Mouse (Mus musculus) lung, adult 2 months (tissue): ENCODE measurements around the gene 4930404N11Rik. TPM values are rescaled to one million over a fixed set of nuclear protein-coding genes. Genes with fewer than 3 reads are reported as not detected.
A peak's percentile ranks its signal among the peaks of the same experiment; 100 is the strongest.

Experiments
- DNase-seq: peaks from one replicate; pipeline ENCODE4 v3.0.0; 2022
- H3K4me1 ChIP-seq: fragments of 200-500 bp; 2 replicates; pipeline ENCODE4 v1.6.1; 2011; ENCODE audit warnings: low read length; ENCODE audit not compliant: control insufficient read depth, insufficient read depth
- H3K4me3 ChIP-seq: fragments of 200-500 bp; replicated peaks from 2 replicates; pipeline ENCODE3; 2011; ENCODE audit warnings: low read depth, mild to moderate bottlenecking, control low read depth, low read length; ENCODE audit errors: extremely low read depth
- CTCF ChIP-seq: fragments of 200-500 bp; IDR thresholded peaks from 2 replicates; pipeline ENCODE4 v1.5.1; 2011; ENCODE audit warnings: mild to moderate bottlenecking, low read length, control low read depth; ENCODE audit not compliant: insufficient read depth
- POLR2A ChIP-seq: fragments of 200-500 bp; IDR thresholded peaks from 2 replicates; pipeline ENCODE4 v1.6.1; 2011; ENCODE audit warnings: low read depth, mild to moderate bottlenecking, control low read depth, low read length, borderline replicate concordance; ENCODE audit errors: extremely low read depth
- WGBS: fragments of 180-500 bp; shearing (Covaris S2); methylation state at CpG from one replicate; pipeline ENCODE4 v1.1.7; 2018; 5-methylcytosine and 5-hydroxymethylcytosine counted together
- polyA plus RNA-seq: library from polyadenylated mRNA; depleted of rRNA; stranded (reverse); fragments of >200 nt; gene quantifications from 2 replicates; pipeline ENCODE4 v1.2.3, GENCODE M21; 2012

Gene 4930404N11Rik
- polyA plus RNA-seq, 1 experiment: 21.9 TPM

DNA sequence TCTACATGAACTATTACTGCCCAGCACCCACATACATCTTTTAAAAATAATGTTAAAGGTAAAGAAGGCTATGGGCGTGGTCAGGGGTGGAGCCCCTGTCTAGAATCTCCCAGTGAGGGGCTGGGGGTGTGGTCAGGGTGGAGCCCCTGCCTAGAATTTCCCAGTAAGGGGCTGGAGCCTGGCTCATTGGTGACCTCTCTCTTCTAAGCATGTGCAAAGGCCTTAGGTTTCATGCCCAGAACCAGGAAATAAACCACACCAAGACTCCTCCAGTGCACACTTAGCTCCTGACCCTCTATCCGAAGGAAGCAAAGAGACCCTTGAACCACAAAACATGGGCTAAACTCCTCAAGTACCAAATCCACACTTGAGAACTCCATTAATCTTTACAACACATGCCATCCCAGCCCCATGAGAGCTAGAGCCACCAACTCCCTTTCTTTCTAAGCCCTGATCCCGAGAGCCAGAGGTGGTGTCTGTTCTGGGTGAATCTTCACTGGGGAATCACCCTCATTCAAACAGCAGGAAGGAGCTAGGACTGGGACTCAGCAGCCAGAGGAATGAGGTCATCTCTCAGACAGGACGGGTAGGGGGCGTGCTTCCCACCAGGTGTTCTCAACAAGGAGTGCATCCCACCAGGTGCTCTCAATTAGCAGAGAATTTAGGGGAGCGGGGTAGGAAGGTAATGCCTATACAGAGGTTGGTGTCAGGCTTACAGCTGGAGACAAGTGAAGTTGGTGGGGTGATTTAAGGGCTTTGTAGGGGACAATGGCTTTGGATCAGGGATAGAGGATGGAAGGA, 11.1 kb upstream of the 4930404N11Rik start:
- TF ChIP-seq CTCF (no peak), POLR2A (no peak)
- no peak overlapping the region for H3K4me3 ChIP-seq
- DNase-seq: no peak
- 35% methylated on average over 6 of the region's 6 CpGs for WGBS
- peaks cover 6% of the 10 kb centered on the region; the same call in 1 of the 2 replicates for H3K4me1 ChIP-seq

DNA sequence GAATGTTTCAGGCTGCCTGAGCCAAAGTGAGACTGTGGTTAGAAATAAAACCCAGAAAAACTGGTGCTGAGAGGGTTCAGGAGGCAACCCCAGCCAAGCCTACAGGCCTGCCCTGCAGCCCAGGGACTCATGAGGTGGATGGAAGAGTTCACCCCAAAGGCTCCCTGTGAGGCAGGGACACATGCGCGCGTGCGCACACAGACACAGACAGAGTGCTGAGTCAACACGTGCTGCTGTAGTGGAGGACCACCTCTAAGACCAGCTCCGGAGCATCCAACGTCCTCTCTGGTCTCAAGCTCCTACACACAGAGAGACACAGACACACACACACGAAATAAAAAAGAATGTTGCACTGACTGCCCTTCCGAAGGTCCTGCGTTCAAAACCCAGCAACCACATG, 9.7 kb upstream of the 4930404N11Rik start:
- Histone ChIP-seq H3K4me1 (peaks cover 6% of the 10 kb centered on the region; the same call in 1 of the 2 replicates), H3K4me3 (no peak overlapping the region)
- 89% methylated on average over 10 of the region's 10 CpGs for WGBS
- DNase-seq: no peak
- no peak for TF ChIP-seq POLR2A
- TF ChIP-seq CTCF: no peak

DNA sequence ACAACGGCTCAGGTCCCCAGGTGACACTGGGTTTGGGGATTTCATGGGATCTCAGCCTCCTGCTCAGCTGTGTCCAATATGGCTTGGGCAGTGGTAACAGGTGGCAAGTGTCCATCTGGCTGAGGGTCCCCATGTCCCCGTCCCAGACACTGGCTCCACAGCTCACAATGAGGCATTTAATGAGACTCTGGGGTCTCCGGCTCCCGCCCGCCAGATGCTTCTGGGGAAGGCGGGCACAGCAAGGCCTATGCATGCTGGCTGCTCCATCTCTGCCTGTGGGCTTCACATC, 1.5 kb upstream of the 4930404N11Rik start:
- H3K4me1 ChIP-seq: 0 out of 2 replicates have a peak, but pooled peaks cover 5% of the 10 kb centered on the region
- DNase-seq: no peak
- no peak overlapping the region for H3K4me3 ChIP-seq
- TF ChIP-seq POLR2A (no peak), CTCF (no peak)
- WGBS: 92% methylated on average over 6 of the region's 6 CpGs

DNA sequence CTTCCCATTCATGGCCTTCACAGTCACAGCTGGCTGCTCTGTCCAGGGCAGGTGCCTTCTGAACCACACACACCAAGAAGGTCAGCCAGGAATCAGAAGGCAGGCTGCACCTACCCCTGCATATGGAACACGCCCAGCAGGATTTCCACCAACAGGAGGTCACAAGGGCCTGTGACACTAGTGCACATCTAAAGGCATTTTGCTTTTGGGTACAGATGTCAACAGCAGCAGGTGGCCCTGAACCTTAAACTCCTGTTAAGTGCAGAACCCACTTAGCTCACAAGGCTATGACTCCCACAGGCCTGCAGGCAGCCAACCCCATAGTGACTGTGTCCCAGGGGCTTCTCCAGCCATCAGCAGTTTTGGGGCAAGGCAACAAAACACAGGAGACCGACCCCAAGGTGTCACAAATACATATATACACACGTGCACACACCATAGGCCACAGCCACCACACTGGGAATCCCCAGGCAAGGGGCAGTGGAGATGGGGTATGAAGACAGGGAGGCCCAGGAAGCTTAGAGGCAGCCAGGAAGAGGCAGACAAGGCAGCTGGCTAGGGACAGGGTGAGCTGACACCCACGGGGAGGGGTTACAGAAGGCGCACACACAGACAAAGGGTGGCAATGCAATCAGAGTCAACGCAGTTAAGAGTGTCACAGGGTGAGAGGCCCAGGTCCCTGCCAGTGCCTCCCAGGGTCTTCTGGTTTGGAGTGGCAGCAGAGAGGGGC, 1.0 kb upstream of the 4930404N11Rik start:
- no peak overlapping the region for H3K4me3 ChIP-seq
- H3K4me1 ChIP-seq: 0 out of 2 replicates have a peak, but pooled peaks cover 5% of the 10 kb centered on the region
- TF ChIP-seq POLR2A: peak; percentile 21; the same call in 1 of the 2 replicates
- TF ChIP-seq CTCF: no peak
- WGBS: 64% methylated on average over 6 of the region's 6 CpGs
- DNase-seq: no peak

GRCm38 (mm10) chr10:81365073-81365472, 543 bp downstream of the 4930404N11Rik start:
- no peak for DNase-seq
- 50% methylated on average over 4 of the region's 4 CpGs for WGBS
- Histone ChIP-seq H3K4me3 (no peak overlapping the region), H3K4me1 (0 out of 2 replicates have a peak, but pooled peaks cover 5% of the 10 kb centered on the region)
- TF ChIP-seq CTCF: no peak
- TF ChIP-seq POLR2A: no peak

GRCm38 (mm10) chr10:81364666-81365065, 950 bp downstream of the 4930404N11Rik start:
- peak overlapping the region; percentile 9 for H3K4me3 ChIP-seq
- no peak for DNase-seq
- H3K4me1 ChIP-seq: 0 out of 2 replicates have a peak, but pooled peaks cover 5% of the 10 kb centered on the region
- 26% methylated on average over 28 of the region's 28 CpGs for WGBS
- TF ChIP-seq CTCF: no peak
- 0 out of 2 replicates have a peak, but pooled peaks have one; percentile 26 for TF ChIP-seq POLR2A

- no peak for TF ChIP-seq POLR2A
- no peak for TF ChIP-seq CTCF
- H3K4me1 ChIP-seq: peaks cover 6% of the 10 kb centered on the region; the same call in 1 of the 2 replicates
- WGBS: 40% methylated on average over 54 of the region's 54 CpGs
- DNase-seq: no peak
- peak overlapping the region; percentile 7 for H3K4me3 ChIP-seq
These were observed 1.9 kb downstream of the 4930404N11Rik start for GRCm38 (mm10) chr10:81363436-81364346.

- TF ChIP-seq POLR2A (no peak), CTCF (no peak)
- Histone ChIP-seq H3K4me1 (peaks cover 11% of the 10 kb centered on the region; the same call in 1 of the 2 replicates), H3K4me3 (no peak overlapping the region)
- 55% methylated on average over 12 of the region's 12 CpGs for WGBS
- no peak for DNase-seq
These were observed 3.2 kb downstream of the 4930404N11Rik start for GRCm38 (mm10) chr10:81362336-81362949.
